Mouse (Mus musculus): Measurements from ENCODE around the gene Olfr839-ps1. TPM values are rescaled to one million over a fixed set of nuclear protein-coding genes. Genes with fewer than 3 reads are reported as not detected.

The Olfr839-ps1 gene
- not detected for polyA plus RNA-seq (2017; shearing (Covaris generic))

DNA sequence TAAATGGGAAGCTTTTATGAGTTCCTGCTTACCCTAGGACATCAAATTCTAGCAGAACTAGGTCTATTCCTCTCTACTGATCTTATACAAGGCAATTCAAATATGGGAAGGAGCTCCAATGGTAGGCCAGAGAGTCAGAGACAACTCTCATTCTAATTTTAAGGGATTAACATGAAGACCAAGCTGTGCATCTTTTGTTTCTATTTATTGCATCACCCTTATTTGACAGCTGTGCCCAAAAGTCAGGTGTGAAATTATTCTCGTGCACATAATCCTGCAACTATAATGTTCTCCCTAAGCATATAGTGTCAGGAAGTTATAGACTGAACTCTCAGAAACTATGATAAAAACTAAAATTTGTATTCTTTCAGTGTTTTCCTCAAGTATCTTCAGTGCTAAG, at the start of gene Olfr839-ps1:
Gene Olfr839-ps1 (minus strand): TSS at position 101 of the 400 bp plus-strand sequence.

DNA sequence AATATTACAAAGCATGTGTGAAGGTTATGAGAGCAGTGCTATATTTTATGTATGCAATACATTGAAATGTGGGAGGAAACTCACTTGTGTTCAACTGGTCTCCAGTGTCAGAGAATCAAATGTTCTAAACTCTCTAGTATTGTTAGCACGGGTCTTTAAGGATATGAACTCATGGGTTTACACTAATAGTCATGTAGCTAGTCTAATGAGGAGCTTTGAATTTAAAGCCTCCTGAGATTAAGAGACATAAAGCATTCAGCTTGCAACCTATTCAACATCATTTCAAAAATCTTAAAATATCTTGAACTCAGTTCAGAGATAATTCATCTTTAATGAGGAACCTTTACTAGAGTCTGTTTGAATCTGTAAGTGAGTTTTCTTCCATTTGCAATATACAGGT, 41.1 kb downstream of the Olfr839-ps1 start, which contains the start of gene Olfr837:
Gene Olfr837 (plus strand): TSS at position 301 of the 400 bp plus-strand sequence.

DNA sequence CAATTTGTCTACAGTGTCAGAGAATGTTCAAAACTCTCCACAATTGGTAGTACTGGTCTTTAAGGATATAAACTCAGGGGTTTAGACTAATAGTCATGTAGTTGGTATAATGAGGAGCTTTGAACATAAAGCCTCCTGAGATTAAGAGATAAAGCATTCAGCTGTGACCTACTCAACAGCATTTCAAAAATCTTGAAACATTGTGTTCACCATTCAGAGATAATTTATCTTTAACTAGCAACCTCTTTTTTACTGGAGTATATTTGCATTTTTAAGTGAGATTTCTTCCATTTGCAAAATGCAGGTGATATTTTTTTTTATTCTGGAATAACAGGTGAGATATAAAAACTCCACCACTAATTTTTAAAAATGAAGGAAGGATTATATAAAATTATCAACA, 57.0 kb downstream of the Olfr839-ps1 start, which contains the start of gene Olfr836:
Gene Olfr836 (plus strand): TSS at position 301 of the 400 bp plus-strand sequence.

Other genes starting within 250 kb of the Olfr839-ps1 start
- not detected for gene Olfr832, start 240.2 kb downstream of the Olfr839-ps1 start, polyA plus RNA-seq (2017; shearing (Covaris generic))
- not detected for gene Olfr834, start 189.3 kb downstream of the Olfr839-ps1 start, polyA plus RNA-seq (2017; shearing (Covaris generic))
- gene Olfr835, start 144.6 kb downstream of the Olfr839-ps1 start, polyA plus RNA-seq (2017; shearing (Covaris generic)) = not detected
- not detected for gene Olfr836, start 56.9 kb downstream of the Olfr839-ps1 start, polyA plus RNA-seq (2017; shearing (Covaris generic))
- not detected for gene Olfr837, start 41.0 kb downstream of the Olfr839-ps1 start, polyA plus RNA-seq (2017; shearing (Covaris generic))
- not detected for gene Olfr843, start 74.7 kb upstream of the Olfr839-ps1 start, polyA plus RNA-seq (2017; shearing (Covaris generic))
- not detected for gene Olfr844, start 139.0 kb upstream of the Olfr839-ps1 start, polyA plus RNA-seq (2017; shearing (Covaris generic))
- gene Olfr845, start 159.1 kb upstream of the Olfr839-ps1 start, polyA plus RNA-seq (2017; shearing (Covaris generic)) = not detected
- gene Olfr846, start 186.7 kb upstream of the Olfr839-ps1 start, polyA plus RNA-seq (2017; shearing (Covaris generic)) = not detected
- not detected for gene Olfr847, start 201.4 kb upstream of the Olfr839-ps1 start, polyA plus RNA-seq (2017; shearing (Covaris generic))